Mouse (Mus musculus): ENCODE results near the gene Smim5. TPM values are rescaled to one million over a fixed set of nuclear protein-coding genes. Genes with fewer than 3 reads are reported as not detected.

The Smim5 gene
- polyA plus RNA-seq, 1 experiment from 2014 or later = 8.6 TPM

- Histone ChIP-seq H3K27me3 (no peaks in the 10 kb centered on the region), H3K36me3 (peaks cover 39% of the 10 kb centered on the region), H3K27ac (no peak overlapping the region), H3K4me3 (peak overlapping the region; percentile 96), H3K4me1 (peaks cover 25% of the 10 kb centered on the region), H3K9ac (peak overlapping the region; percentile 90), H3K9me3 (no peaks in the 10 kb centered on the region), H3K4me2 (replicated peaks) (peak overlapping the region; percentile 76)
- WGBS = under 1% methylated on average over 16 of the region's 16 CpGs
- ATAC-seq (ENCODE audit: low FRiP score, low read depth) = no peak
Measured at GRCm38 (mm10) chr11:115933747-115934110, 34.0 kb downstream of the Smim5 start.

GRCm38 (mm10) chr11:115939690-115940329, 40.0 kb downstream of the Smim5 start:
- Histone ChIP-seq H3K27ac (no peak overlapping the region), H3K4me2 (replicated peaks) (no peak overlapping the region), H3K4me1 (peaks cover 6% of the 10 kb centered on the region; the same call in 1 of the 2 replicates), H3K9me3 (no peaks in the 10 kb centered on the region), H3K4me3 (no peak overlapping the region), H3K9ac (no peak overlapping the region), H3K36me3 (peaks cover 86% of the 10 kb centered on the region), H3K27me3 (no peaks in the 10 kb centered on the region)
- no peak for ATAC-seq (ENCODE audit: low FRiP score, low read depth)
- WGBS = 41% methylated on average over 6 of the region's 6 CpGs

GRCm38 (mm10) chr11:115941980-115942379, 42.2 kb downstream of the Smim5 start:
- H3K4me3 ChIP-seq = no peak overlapping the region
- H3K4me1 ChIP-seq = no peaks in the 10 kb centered on the region
- H3K4me2 ChIP-seq (replicated peaks) = no peak overlapping the region
- no peaks in the 10 kb centered on the region for H3K27me3 ChIP-seq
- no peak for ATAC-seq (ENCODE audit: low FRiP score, low read depth)
- 90% methylated on average over 7 of the region's 7 CpGs for WGBS
- no peaks in the 10 kb centered on the region for H3K9me3 ChIP-seq
- peaks cover 91% of the 10 kb centered on the region for H3K36me3 ChIP-seq
- H3K27ac ChIP-seq = no peak overlapping the region
- no peak overlapping the region for H3K9ac ChIP-seq

- no peak overlapping the region for H3K9ac ChIP-seq
- peaks cover 95% of the 10 kb centered on the region for H3K36me3 ChIP-seq
Measured at GRCm38 (mm10) chr11:115945247-115945646, 45.5 kb downstream of the Smim5 start.

GRCm38 (mm10) chr11:115946221-115946828, 46.6 kb downstream of the Smim5 start:
- 84% methylated on average over 9 of the region's 9 CpGs for WGBS

More at GRCm38 (mm10) chr11:115945247-115945646, 45.5 kb downstream of the Smim5 start:
- ATAC-seq (ENCODE audit: low FRiP score, low read depth) = no peak
- 78% methylated on average over 8 of the region's 8 CpGs for WGBS
- 0 out of 2 replicates have a peak, but pooled peaks cover 7% of the 10 kb centered on the region for H3K4me1 ChIP-seq
- H3K4me3 ChIP-seq = no peak overlapping the region
- H3K27me3 ChIP-seq = no peaks in the 10 kb centered on the region
- H3K4me2 ChIP-seq (replicated peaks) = no peak overlapping the region
- 0 out of 2 replicates have a peak overlapping the region, but pooled peaks have one; percentile 48 for H3K27ac ChIP-seq
- no peaks in the 10 kb centered on the region for H3K9me3 ChIP-seq

GRCm38 (mm10) chr11:115948316-115948715, 48.5 kb downstream of the Smim5 start:
- H3K36me3 ChIP-seq = peaks cover 97% of the 10 kb centered on the region
- H3K4me3 ChIP-seq = no peak overlapping the region
- no peak overlapping the region for H3K9ac ChIP-seq
- H3K4me2 ChIP-seq (replicated peaks) = no peak overlapping the region
- 0 out of 2 replicates have a peak, but pooled peaks cover 7% of the 10 kb centered on the region for H3K4me1 ChIP-seq
- no peaks in the 10 kb centered on the region for H3K27me3 ChIP-seq
- no peaks in the 10 kb centered on the region for H3K9me3 ChIP-seq
- ATAC-seq (ENCODE audit: low FRiP score, low read depth) = no peak
- 89% methylated on average over 9 of the region's 9 CpGs for WGBS
- H3K27ac ChIP-seq = no peak overlapping the region

More at GRCm38 (mm10) chr11:115946221-115946828, 46.6 kb downstream of the Smim5 start:
- Histone ChIP-seq H3K36me3 (peaks cover 95% of the 10 kb centered on the region), H3K27me3 (no peaks in the 10 kb centered on the region), H3K9ac (no peak overlapping the region), H3K4me1 (0 out of 2 replicates have a peak, but pooled peaks cover 7% of the 10 kb centered on the region), H3K27ac (no peak overlapping the region; the same call in 1 of the 2 replicates), H3K4me3 (no peak overlapping the region), H3K9me3 (no peaks in the 10 kb centered on the region), H3K4me2 (replicated peaks) (no peak overlapping the region)
- ATAC-seq (ENCODE audit: low FRiP score, low read depth) = no peak

GRCm38 (mm10) chr11:115950719-115951118, 51.0 kb downstream of the Smim5 start:
- WGBS = 82% methylated on average over 2 of the region's 2 CpGs
- Histone ChIP-seq H3K9ac (no peak overlapping the region), H3K4me2 (replicated peaks) (no peak overlapping the region), H3K4me1 (0 out of 2 replicates have a peak, but pooled peaks cover 7% of the 10 kb centered on the region), H3K27me3 (no peaks in the 10 kb centered on the region), H3K27ac (0 out of 2 replicates have a peak overlapping the region, but pooled peaks have one; percentile 10), H3K9me3 (no peaks in the 10 kb centered on the region), H3K4me3 (no peak overlapping the region), H3K36me3 (peaks cover 98% of the 10 kb centered on the region)
- no peak for ATAC-seq (ENCODE audit: low FRiP score, low read depth)

- Histone ChIP-seq H3K36me3 (peaks cover 88% of the 10 kb centered on the region), H3K9ac (no peak overlapping the region), H3K9me3 (no peaks in the 10 kb centered on the region), H3K27ac (no peak overlapping the region), H3K4me1 (peaks cover 10% of the 10 kb centered on the region; the same call in 1 of the 2 replicates), H3K4me2 (replicated peaks) (no peak overlapping the region), H3K27me3 (no peaks in the 10 kb centered on the region), H3K4me3 (no peak overlapping the region)
- no peak for ATAC-seq (ENCODE audit: low FRiP score, low read depth)
- whole genome bisulfite sequencing = 88% methylated on average over 5 of the region's 5 CpGs
Measured at GRCm38 (mm10) chr11:115954712-115955111, 54.9 kb downstream of the Smim5 start.

GRCm38 (mm10) chr11:115955195-115955858, 55.6 kb downstream of the Smim5 start:
- Histone ChIP-seq H3K9me3 (no peaks in the 10 kb centered on the region), H3K4me2 (replicated peaks) (no peak overlapping the region), H3K4me3 (no peak overlapping the region), H3K36me3 (peaks cover 90% of the 10 kb centered on the region), H3K27me3 (no peaks in the 10 kb centered on the region), H3K9ac (no peak overlapping the region), H3K27ac (no peak overlapping the region), H3K4me1 (peaks cover 6% of the 10 kb centered on the region; the same call in 1 of the 2 replicates)
- WGBS = 65% methylated on average over 10 of the region's 10 CpGs
- no peak for ATAC-seq (ENCODE audit: low FRiP score, low read depth)

Other genes with a start within 250 kb of the Smim5 start
- gene Grb2, start 191.4 kb upstream of the Smim5 start, polyA plus RNA-seq (2015; fragmentation: Nextera tagmentation; extraction: Ambion mirVana) = 96.5 and 102 TPM in 2 replicates
- 22.7 and 31.9 TPM in 2 replicates for gene Tmem94, start 134.5 kb upstream of the Smim5 start, polyA plus RNA-seq (2015; fragmentation: Nextera tagmentation; extraction: Ambion mirVana)
- gene Caskin2, start 86.3 kb upstream of the Smim5 start, polyA plus RNA-seq (2015; fragmentation: Nextera tagmentation; extraction: Ambion mirVana) = 15.5 and 19.4 TPM in 2 replicates
- 32.9 and 33.8 TPM in 2 replicates for gene Tsen54, start 85.2 kb upstream of the Smim5 start, polyA plus RNA-seq (2015; fragmentation: Nextera tagmentation; extraction: Ambion mirVana)
- gene Llgl2, start 75.9 kb upstream of the Smim5 start, polyA plus RNA-seq (2015; fragmentation: Nextera tagmentation; extraction: Ambion mirVana) = 4.8 and 6.0 TPM in 2 replicates
- gene Myo15b, start 41.6 kb upstream of the Smim5 start, polyA plus RNA-seq (2015; fragmentation: Nextera tagmentation; extraction: Ambion mirVana) = 0.15 and 0.24 TPM in 2 replicates
- gene Smim6, start 12.1 kb downstream of the Smim5 start, polyA plus RNA-seq (2015; fragmentation: Nextera tagmentation; extraction: Ambion mirVana) = 1.4 TPM in 2 replicates
- 44.2 and 52.1 TPM in 2 replicates for gene Sap30bp, start 33.3 kb downstream of the Smim5 start, polyA plus RNA-seq (2015; fragmentation: Nextera tagmentation; extraction: Ambion mirVana)
- 22.3 and 23.7 TPM in 2 replicates for gene Recql5, start 33.5 kb downstream of the Smim5 start, polyA plus RNA-seq (2015; fragmentation: Nextera tagmentation; extraction: Ambion mirVana)
- 5.2 and 6.3 TPM in 2 replicates for gene Itgb4, start 74.7 kb downstream of the Smim5 start, polyA plus RNA-seq (2015; fragmentation: Nextera tagmentation; extraction: Ambion mirVana)
- gene Galk1, start 112.8 kb downstream of the Smim5 start, polyA plus RNA-seq (2015; fragmentation: Nextera tagmentation; extraction: Ambion mirVana) = 207 and 211 TPM in 2 replicates
- 2,219 and 2,483 TPM in 2 replicates for gene H3f3b, start 128.0 kb downstream of the Smim5 start, polyA plus RNA-seq (2015; fragmentation: Nextera tagmentation; extraction: Ambion mirVana)
- 39.4 and 44.8 TPM in 2 replicates for gene Unk, start 130.4 kb downstream of the Smim5 start, polyA plus RNA-seq (2015; fragmentation: Nextera tagmentation; extraction: Ambion mirVana)
- gene Unc13d, start 178.0 kb downstream of the Smim5 start, polyA plus RNA-seq (2015; fragmentation: Nextera tagmentation; extraction: Ambion mirVana) = 2.1 and 2.4 TPM in 2 replicates
- gene Wbp2, start 187.0 kb downstream of the Smim5 start, polyA plus RNA-seq (2015; fragmentation: Nextera tagmentation; extraction: Ambion mirVana) = 43.1 and 47.9 TPM in 2 replicates
- 15.7 and 15.9 TPM in 2 replicates for gene Trim47, start 227.2 kb downstream of the Smim5 start, polyA plus RNA-seq (2015; fragmentation: Nextera tagmentation; extraction: Ambion mirVana)
- 2.3 and 3.2 TPM in 2 replicates for gene Trim65, start 231.2 kb downstream of the Smim5 start, polyA plus RNA-seq (2015; fragmentation: Nextera tagmentation; extraction: Ambion mirVana)
- gene Mrpl38, start 238.9 kb downstream of the Smim5 start, polyA plus RNA-seq (2015; fragmentation: Nextera tagmentation; extraction: Ambion mirVana) = 86.0 and 86.3 TPM in 2 replicates

Data from limb, embryonic 13.5 days (tissue).